Mouse (Mus musculus): ENCODE results near the gene Pcdh9.

GRCm38 (mm10) chr14:93376159-93376558 lies 514.3 kb downstream of the Pcdh9 start:
- TF ChIP-seq POLR2A (IDR thresholded peaks at IDR 0.05; ENCODE audit: low read depth, low read length): no peak
- TF ChIP-seq CTCF (IDR thresholded peaks at IDR 0.05; ENCODE audit: extremely low read depth, insufficient read length, insufficient replicate concordance, low read depth, low read length): no peak

All from small intestine, adult 2 months (tissue).